Mouse (Mus musculus) limb, embryonic 14.5 days (tissue): ENCODE measurements at regions not wholly inside any gene's neighbourhood (a gene's known extent, or its start where the extent isn't known, plus 50 kb on each side); places are given as distances from the start of the nearest gene placed in this dataset.

Experiments
- ATAC-seq: fragments of 200-750 bp; cut with Nextera tagmentation; 2 replicates; pipeline ENCODE4 v1.8.0; 2017; ENCODE audit warnings: low read depth, moderate number of reproducible peaks, moderate TSS enrichment; ENCODE audit not compliant: low FRiP score
- DNase-seq: peaks from one replicate; pipeline ENCODE4 v3.0.0-alpha.2; 2015; ENCODE audit warnings: low spot score
- H3K27ac ChIP-seq: fragments of 300-500 bp; sonication (generic); replicated peaks from 2 replicates; pipeline ENCODE4 v1.5.1; 2014; ENCODE audit warnings: low read depth, mild to moderate bottlenecking, low read length, moderate library complexity, mixed read lengths
- H3K27me3 ChIP-seq: fragments of 300-500 bp; sonication (generic); 2 replicates; pipeline ENCODE4 v1.6.1; 2014; ENCODE audit warnings: low read length, mixed read lengths; ENCODE audit not compliant: control insufficient read depth, insufficient read depth
- H3K36me3 ChIP-seq: fragments of 300-500 bp; sonication (generic); 2 replicates; pipeline ENCODE4 v1.6.1; 2014; ENCODE audit warnings: mild to moderate bottlenecking, low read length, moderate library complexity, mixed read lengths; ENCODE audit not compliant: control insufficient read depth, insufficient read depth
- H3K4me1 ChIP-seq: fragments of 300-500 bp; sonication (generic); 2 replicates; pipeline ENCODE4 v1.6.1; 2014; ENCODE audit warnings: antibody characterized with exemption, low read length, mixed read lengths; ENCODE audit not compliant: control insufficient read depth, insufficient read depth
- H3K4me2 ChIP-seq: fragments of 300-500 bp; sonication (generic); replicated peaks from 2 replicates; pipeline ENCODE4 v1.6.1; 2014; ENCODE audit warnings: low read depth, mild to moderate bottlenecking, low read length, moderate library complexity; ENCODE audit not compliant: severe bottlenecking
- H3K4me3 ChIP-seq: fragments of 300-500 bp; sonication (generic); replicated peaks from 2 replicates; pipeline ENCODE4 v1.5.1; 2014; ENCODE audit warnings: low read length
- H3K9ac ChIP-seq: fragments of 300-500 bp; sonication (generic); 2 replicates; pipeline ENCODE4 v1.6.1; 2014; ENCODE audit warnings: mild to moderate bottlenecking, low read depth, low read length, moderate library complexity; ENCODE audit not compliant: severe bottlenecking
- H3K9me3 ChIP-seq: fragments of 300-500 bp; sonication (generic); 2 replicates; pipeline ENCODE4 v1.6.1; 2016; ENCODE audit warnings: low read length; ENCODE audit not compliant: control insufficient read depth
- POLR2A ChIP-seq: fragments of 200-500 bp; IDR thresholded peaks from 2 replicates; pipeline ENCODE4 v1.8.0; 2012; ENCODE audit warnings: inconsistent platforms, mild to moderate bottlenecking, moderate library complexity, borderline replicate concordance; ENCODE audit not compliant: insufficient read depth, insufficient read length; ENCODE audit errors: extremely low read depth
- WGBS: fragments of 180-500 bp; shearing (Covaris S2); extraction: QIAGEN DNeasy Blood & Tissue Kit; methylation state at CpG from one replicate; pipeline ENCODE4 v1.1.7; 2014; 5-methylcytosine and 5-hydroxymethylcytosine counted together

DNA sequence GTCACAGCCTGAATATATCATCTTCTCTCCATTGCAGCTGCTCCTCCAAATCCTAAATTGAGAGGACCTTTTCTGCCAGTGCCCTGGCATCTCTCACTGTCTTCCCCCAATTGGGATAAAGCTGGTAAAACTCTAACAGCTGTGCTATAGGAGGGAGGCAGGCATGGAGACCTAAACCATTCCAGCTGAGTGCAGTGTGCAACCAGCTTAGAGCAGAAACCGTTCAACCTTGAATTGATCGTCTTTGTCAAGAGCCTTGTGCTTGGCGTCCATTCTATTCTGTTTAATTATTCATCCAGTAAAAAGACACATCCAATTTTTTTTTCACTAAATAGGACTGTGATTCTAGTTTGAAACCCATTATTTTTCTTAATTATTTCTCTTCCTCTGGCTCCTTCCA lies 135.3 kb downstream of the Usp31 start:
- Histone ChIP-seq H3K9ac (no peak overlapping the region), H3K4me3 (no peak overlapping the region), H3K4me1 (no peaks in the 10 kb centered on the region), H3K36me3 (no peaks in the 10 kb centered on the region), H3K9me3 (no peaks in the 10 kb centered on the region), H3K27ac (no peak overlapping the region), H3K27me3 (no peaks in the 10 kb centered on the region), H3K4me2 (no peak overlapping the region)
- TF ChIP-seq POLR2A, result no peak
- 77% methylated on average over 3 of the region's 3 CpGs for WGBS
- ATAC-seq, result no peak
- no peak for DNase-seq

GRCm38 (mm10) chr7:121571292-121571691 lies 135.8 kb downstream of the Usp31 start:
- Histone ChIP-seq H3K4me1 (no peaks in the 10 kb centered on the region), H3K9ac (no peak overlapping the region), H3K36me3 (no peaks in the 10 kb centered on the region), H3K4me3 (no peak overlapping the region), H3K27ac (no peak overlapping the region), H3K9me3 (no peaks in the 10 kb centered on the region), H3K27me3 (no peaks in the 10 kb centered on the region), H3K4me2 (no peak overlapping the region)
- no peak for TF ChIP-seq POLR2A
- 82% methylated on average over 4 of the region's 4 CpGs for WGBS
- DNase-seq (no peak), ATAC-seq (no peak)

DNA sequence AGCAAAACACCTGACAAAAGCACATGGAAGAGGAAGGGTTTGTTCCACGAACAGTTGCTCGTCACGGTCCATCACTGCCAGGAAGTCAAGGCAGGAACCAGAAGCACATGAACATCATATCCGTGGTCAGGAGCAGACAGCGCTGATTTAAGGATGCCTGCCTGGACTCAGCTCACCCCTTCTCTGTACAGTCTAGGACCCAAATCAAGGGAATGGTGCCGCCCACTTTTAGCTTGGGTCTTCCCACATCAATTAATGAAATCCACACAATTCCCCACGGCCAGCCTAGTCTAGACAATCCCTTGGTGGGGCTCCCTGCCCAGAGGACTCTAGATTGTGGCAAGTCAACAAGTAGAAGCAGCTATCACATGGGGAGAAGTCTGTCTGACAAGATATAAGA lies 137.8 kb downstream of the Usp31 start:
- no peak for TF ChIP-seq POLR2A
- Histone ChIP-seq H3K27me3 (no peaks in the 10 kb centered on the region), H3K36me3 (no peaks in the 10 kb centered on the region), H3K9me3 (no peaks in the 10 kb centered on the region), H3K9ac (no peak overlapping the region), H3K4me2 (no peak overlapping the region), H3K4me1 (no peaks in the 10 kb centered on the region), H3K27ac (no peak overlapping the region), H3K4me3 (no peak overlapping the region)
- ATAC-seq (no peak), DNase-seq (no peak)
- WGBS, result 83% methylated on average over 7 of the region's 7 CpGs

GRCm38 (mm10) chr7:121568064-121568463 lies 139.0 kb downstream of the Usp31 start:
- Histone ChIP-seq H3K27me3 (no peaks in the 10 kb centered on the region), H3K4me1 (no peaks in the 10 kb centered on the region), H3K9ac (no peak overlapping the region), H3K4me2 (no peak overlapping the region), H3K9me3 (no peaks in the 10 kb centered on the region), H3K4me3 (no peak overlapping the region), H3K36me3 (no peaks in the 10 kb centered on the region), H3K27ac (no peak overlapping the region)
- DNase-seq (no peak), ATAC-seq (no peak)
- TF ChIP-seq POLR2A, result no peak
- 65% methylated on average over 2 of the region's 2 CpGs for WGBS

GRCm38 (mm10) chr7:121563526-121563925 lies 143.5 kb downstream of the Usp31 start:
- H3K27ac ChIP-seq, result no peak overlapping the region
- H3K27me3 ChIP-seq, result no peaks in the 10 kb centered on the region
- no peak overlapping the region for H3K4me3 ChIP-seq
- H3K4me2 ChIP-seq, result no peak overlapping the region
- H3K4me1 ChIP-seq, result no peaks in the 10 kb centered on the region
- H3K9me3 ChIP-seq, result no peaks in the 10 kb centered on the region
- WGBS, result 37% methylated on average over 5 of the region's 5 CpGs
- DNase-seq (peak; percentile 42), ATAC-seq (no peak)
- no peaks in the 10 kb centered on the region for H3K36me3 ChIP-seq
- no peak overlapping the region for H3K9ac ChIP-seq
- no peak for TF ChIP-seq POLR2A

GRCm38 (mm10) chr7:121555420-121555819 lies 151.6 kb downstream of the Usp31 start:
- WGBS, result 47% methylated on average over 4 of the region's 4 CpGs
- H3K4me3 ChIP-seq, result no peak overlapping the region
- DNase-seq (no peak), ATAC-seq (no peak)
- H3K9me3 ChIP-seq, result no peaks in the 10 kb centered on the region
- H3K4me1 ChIP-seq, result no peaks in the 10 kb centered on the region
- TF ChIP-seq POLR2A, result no peak
- no peak overlapping the region for H3K9ac ChIP-seq
- no peak overlapping the region for H3K27ac ChIP-seq
- H3K27me3 ChIP-seq, result no peaks in the 10 kb centered on the region
- no peaks in the 10 kb centered on the region for H3K36me3 ChIP-seq
- H3K4me2 ChIP-seq, result no peak overlapping the region
